Mouse (Mus musculus) hindbrain, postnatal 0 days (tissue): ENCODE measurements at regions not wholly inside any gene's neighbourhood (a gene's known extent, or its start where the extent isn't known, plus 50 kb on each side); places are given as distances from the start of the nearest gene placed in this dataset.
A peak's percentile ranks its signal among the peaks of the same experiment; 100 is the strongest.

Experiments used
- ATAC-seq: fragments of 200-750 bp; cut with Nextera tagmentation; 2 replicates; pipeline ENCODE4 v1.8.0; 2017; ENCODE audit warnings: mild to moderate bottlenecking, moderate TSS enrichment, moderate library complexity
- DNase-seq: peaks from one replicate; pipeline ENCODE4 v3.0.0-alpha.2; 2015; ENCODE audit warnings: low spot score
- H3K27ac ChIP-seq: fragments of 300-500 bp; sonication (generic); 2 replicates; pipeline ENCODE4 v1.5.1; 2014; ENCODE audit warnings: mild to moderate bottlenecking
- H3K27me3 ChIP-seq: fragments of 300-500 bp; sonication (generic); 2 replicates; pipeline ENCODE4 v1.6.1; 2014; ENCODE audit warnings: low read length, mixed read lengths; ENCODE audit not compliant: insufficient read depth
- H3K36me3 ChIP-seq: fragments of 300-500 bp; sonication (generic); 2 replicates; pipeline ENCODE4 v1.6.1; 2014; ENCODE audit warnings: low read length, mixed read lengths; ENCODE audit not compliant: insufficient read depth
- H3K4me1 ChIP-seq: fragments of 300-500 bp; sonication (generic); 2 replicates; pipeline ENCODE4 v1.6.1; 2014; ENCODE audit warnings: antibody characterized with exemption, low read length, mixed read lengths; ENCODE audit not compliant: insufficient read depth
- H3K4me2 ChIP-seq: fragments of 300-500 bp; sonication (generic); 2 replicates; pipeline ENCODE4 v1.6.1; 2014; ENCODE audit warnings: low read depth, mild to moderate bottlenecking, low read length, moderate library complexity, mixed read lengths
- H3K4me3 ChIP-seq: fragments of 300-500 bp; sonication (generic); 2 replicates; pipeline ENCODE4 v1.5.1; 2014; ENCODE audit warnings: low read length
- H3K9ac ChIP-seq: fragments of 300-500 bp; sonication (generic); replicated peaks from 2 replicates; pipeline ENCODE4 v1.6.1; 2014; ENCODE audit warnings: mild to moderate bottlenecking, low read length, moderate library complexity, mixed read lengths
- H3K9me3 ChIP-seq: fragments of 300-500 bp; sonication (generic); 2 replicates; pipeline ENCODE4 v1.6.1; 2016; ENCODE audit warnings: low read length, mixed read lengths
- CTCF ChIP-seq: IDR thresholded peaks from 2 replicates; pipeline ENCODE4 v1.5.1; 2016; ENCODE audit warnings: antibody characterized with exemption, control low read depth, low read depth
- WGBS: fragments of 180-500 bp; shearing (Covaris S2); extraction: QIAGEN DNeasy Blood & Tissue Kit; methylation state at CpG from one replicate; pipeline ENCODE4 v1.1.7; 2014; 5-methylcytosine and 5-hydroxymethylcytosine counted together

- Histone ChIP-seq H3K36me3 (no peaks in the 10 kb centered on the region), H3K4me3 (no peak overlapping the region), H3K9ac (no peak overlapping the region), H3K9me3 (no peaks in the 10 kb centered on the region), H3K4me1 (no peaks in the 10 kb centered on the region), H3K27ac (no peak overlapping the region), H3K4me2 (no peak overlapping the region), H3K27me3 (no peaks in the 10 kb centered on the region)
- DNase-seq (no peak), ATAC-seq (no peak)
- TF ChIP-seq CTCF = no peak
- WGBS = 81% methylated on average over 5 of the region's 5 CpGs
Measured at GRCm38 (mm10) chr9:84262151-84262550, 337.2 kb downstream of the Bckdhb start.

- no peak overlapping the region for H3K4me2 ChIP-seq
- H3K4me1 ChIP-seq = no peaks in the 10 kb centered on the region
- TF ChIP-seq CTCF = no peak
- no peak for DNase-seq
- no peak overlapping the region for H3K9ac ChIP-seq
- no peaks in the 10 kb centered on the region for H3K27me3 ChIP-seq
- no peaks in the 10 kb centered on the region for H3K36me3 ChIP-seq
- no peak for ATAC-seq
- H3K9me3 ChIP-seq = no peaks in the 10 kb centered on the region
- 77% methylated on average over 7 of the region's 7 CpGs for WGBS
- H3K4me3 ChIP-seq = no peak overlapping the region
- H3K27ac ChIP-seq = no peak overlapping the region
Measured at GRCm38 (mm10) chr9:84266974-84267373, 342.0 kb downstream of the Bckdhb start.

DNA sequence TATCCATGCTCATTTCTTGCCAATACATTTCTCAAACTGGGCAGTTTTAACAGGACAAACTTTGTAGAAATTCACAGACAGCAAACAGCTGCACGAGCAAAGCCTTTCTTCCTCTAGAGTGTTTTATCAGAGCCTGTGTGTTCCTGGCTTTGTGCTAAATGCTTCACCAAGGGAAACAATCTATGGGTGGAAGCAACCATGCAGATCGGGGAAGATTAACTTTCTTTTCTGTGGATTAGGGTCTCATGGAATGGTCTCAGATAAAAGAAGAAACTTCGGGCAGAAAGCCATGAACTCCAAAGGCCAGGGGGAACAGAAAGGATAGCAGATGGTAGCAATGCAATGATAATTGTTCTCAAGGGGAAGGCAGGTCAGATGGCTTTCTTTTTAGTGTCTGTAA lies 349.7 kb downstream of the Bckdhb start:
- WGBS = 37% methylated on average over 3 of the region's 3 CpGs
- H3K27me3 ChIP-seq = no peaks in the 10 kb centered on the region
- no peaks in the 10 kb centered on the region for H3K4me1 ChIP-seq
- no peak for ATAC-seq
- no peak overlapping the region for H3K9ac ChIP-seq
- no peak for DNase-seq
- no peaks in the 10 kb centered on the region for H3K36me3 ChIP-seq
- H3K4me3 ChIP-seq = no peak overlapping the region
- no peak overlapping the region for H3K4me2 ChIP-seq
- no peak for TF ChIP-seq CTCF
- no peak overlapping the region for H3K27ac ChIP-seq
- no peaks in the 10 kb centered on the region for H3K9me3 ChIP-seq

DNA sequence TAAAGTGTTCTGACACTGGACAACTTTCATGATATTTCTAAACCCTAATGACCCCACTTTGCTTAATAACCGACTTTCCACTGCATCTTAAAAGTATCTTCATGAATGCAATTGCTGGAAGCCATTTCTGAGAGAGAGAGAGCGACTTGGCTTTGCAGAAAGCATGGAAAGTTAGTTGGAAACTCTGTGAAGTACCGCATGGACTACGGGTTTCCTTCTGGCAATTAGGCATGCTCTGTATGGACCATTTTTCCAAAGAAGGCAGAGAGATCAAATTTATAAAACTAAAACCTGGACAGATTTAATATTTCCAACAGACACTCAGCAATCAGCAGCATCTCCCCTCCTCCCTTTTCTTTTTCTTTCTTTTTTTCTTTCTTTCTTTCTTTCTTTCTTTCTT lies 353.4 kb downstream of the Bckdhb start:
- DNase-seq (no peak), ATAC-seq (no peak)
- Histone ChIP-seq H3K4me2 (no peak overlapping the region), H3K27ac (no peak overlapping the region), H3K4me1 (no peaks in the 10 kb centered on the region), H3K27me3 (no peaks in the 10 kb centered on the region), H3K4me3 (no peak overlapping the region), H3K9ac (no peak overlapping the region), H3K36me3 (no peaks in the 10 kb centered on the region), H3K9me3 (no peaks in the 10 kb centered on the region)
- no peak for TF ChIP-seq CTCF
- WGBS = 39% methylated on average over 4 of the region's 4 CpGs

- no peak overlapping the region for H3K9ac ChIP-seq
- no peaks in the 10 kb centered on the region for H3K36me3 ChIP-seq
- H3K27ac ChIP-seq = no peak overlapping the region
- no peak for TF ChIP-seq CTCF
- no peak overlapping the region for H3K4me3 ChIP-seq
- no peak for ATAC-seq
- 10% methylated on average over 1 of the region's 1 CpGs for WGBS
- no peaks in the 10 kb centered on the region for H3K27me3 ChIP-seq
- DNase-seq = no peak
- no peaks in the 10 kb centered on the region for H3K4me1 ChIP-seq
- no peaks in the 10 kb centered on the region for H3K9me3 ChIP-seq
- no peak overlapping the region for H3K4me2 ChIP-seq
Measured at GRCm38 (mm10) chr9:84278731-84279130, 353.8 kb downstream of the Bckdhb start.

DNA sequence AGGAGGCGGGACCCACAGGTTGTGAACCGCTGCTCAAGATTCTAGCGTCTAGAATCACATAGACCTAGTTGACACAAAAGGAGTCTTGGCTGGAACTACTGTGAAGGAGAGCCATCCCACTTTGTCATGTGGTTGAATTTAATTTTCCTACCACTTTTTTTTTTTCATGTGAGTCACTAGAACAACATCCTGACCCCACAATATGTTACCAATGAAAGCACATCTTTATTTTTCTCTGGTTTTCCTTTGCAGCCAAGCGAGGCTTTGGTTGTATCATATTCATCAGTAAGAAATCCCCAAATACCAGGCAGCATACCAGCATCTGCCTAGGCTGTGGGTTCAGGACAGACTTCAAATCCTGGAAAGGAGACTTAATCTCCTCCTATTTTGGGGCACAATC lies 356.0 kb downstream of the Bckdhb start:
- ATAC-seq = no peak
- H3K4me3 ChIP-seq = no peak overlapping the region
- H3K36me3 ChIP-seq = no peaks in the 10 kb centered on the region
- DNase-seq = no peak
- H3K9me3 ChIP-seq = no peaks in the 10 kb centered on the region
- no peak overlapping the region for H3K27ac ChIP-seq
- 95% methylated on average over 4 of the region's 4 CpGs for WGBS
- no peaks in the 10 kb centered on the region for H3K4me1 ChIP-seq
- no peak overlapping the region for H3K4me2 ChIP-seq
- H3K9ac ChIP-seq = no peak overlapping the region
- no peaks in the 10 kb centered on the region for H3K27me3 ChIP-seq
- TF ChIP-seq CTCF = no peak

DNA sequence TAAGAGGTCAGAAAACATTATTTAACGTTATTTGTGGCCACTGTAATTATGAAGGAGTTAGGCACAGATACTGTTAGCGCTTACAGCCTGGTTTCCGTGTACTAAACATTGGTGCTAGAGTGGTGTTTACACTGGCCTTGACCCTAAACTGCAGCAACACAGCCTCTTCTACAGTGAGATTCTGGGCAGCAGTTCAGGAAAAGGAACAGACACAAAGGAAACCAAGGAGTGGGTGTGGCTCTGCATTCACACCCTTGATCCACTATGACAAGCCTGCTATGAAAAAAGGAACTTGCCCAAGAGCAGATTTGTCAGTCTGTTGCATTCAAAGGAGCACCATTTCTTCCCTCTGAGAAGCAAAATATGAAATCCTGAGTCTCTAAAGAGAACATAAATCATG lies 356.7 kb downstream of the Bckdhb start:
- peak; percentile 60 for DNase-seq
- no peak overlapping the region for H3K9ac ChIP-seq
- no peaks in the 10 kb centered on the region for H3K9me3 ChIP-seq
- no peak overlapping the region for H3K4me2 ChIP-seq
- no peaks in the 10 kb centered on the region for H3K36me3 ChIP-seq
- no peak overlapping the region for H3K27ac ChIP-seq
- 39% methylated on average over 3 of the region's 3 CpGs for WGBS
- no peak for TF ChIP-seq CTCF
- H3K4me3 ChIP-seq = no peak overlapping the region
- H3K4me1 ChIP-seq = no peaks in the 10 kb centered on the region
- peak; percentile 49; the same call in 1 of the 2 replicates for ATAC-seq
- H3K27me3 ChIP-seq = no peaks in the 10 kb centered on the region

GRCm38 (mm10) chr9:84283296-84283695 lies 358.4 kb downstream of the Bckdhb start:
- DNase-seq (no peak), ATAC-seq (no peak)
- no peak for TF ChIP-seq CTCF
- Histone ChIP-seq H3K4me1 (no peaks in the 10 kb centered on the region), H3K27ac (no peak overlapping the region), H3K27me3 (no peaks in the 10 kb centered on the region), H3K36me3 (no peaks in the 10 kb centered on the region), H3K4me2 (no peak overlapping the region), H3K9me3 (no peaks in the 10 kb centered on the region), H3K4me3 (no peak overlapping the region), H3K9ac (no peak overlapping the region)
- WGBS = 91% methylated on average over 5 of the region's 6 CpGs
